Mouse (Mus musculus) neural tube, embryonic 11.5 days (tissue): ENCODE results near the gene Cd72. TPM values are rescaled to one million over a fixed set of nuclear protein-coding genes. Genes with fewer than 3 reads are reported as not detected.
A peak's percentile ranks its signal among the peaks of the same experiment; 100 is the strongest.

ENCODE experiments used
- ATAC-seq: fragments of 200-750 bp; cut with Nextera tagmentation; 2 replicates; pipeline ENCODE4 v1.8.0; 2017; ENCODE audit warnings: moderate number of reproducible peaks, mild to moderate bottlenecking, moderate TSS enrichment, moderate library complexity; ENCODE audit not compliant: insufficient read depth, low FRiP score, low TSS enrichment
- DNase-seq: peaks from one replicate; pipeline ENCODE4 v3.0.0-alpha.2; 2015; ENCODE audit warnings: low spot score
- H3K27ac ChIP-seq: fragments of 300-500 bp; sonication (generic); 2 replicates; pipeline ENCODE4 v1.5.1; 2014; ENCODE audit warnings: low read depth, mild to moderate bottlenecking, low read length
- H3K27me3 ChIP-seq: fragments of 300-500 bp; sonication (generic); 2 replicates; pipeline ENCODE4 v1.6.1; 2014; ENCODE audit warnings: mild to moderate bottlenecking, low read length, mixed read lengths; ENCODE audit not compliant: control insufficient read depth, insufficient read depth
- H3K36me3 ChIP-seq: fragments of 300-500 bp; sonication (generic); 2 replicates; pipeline ENCODE4 v1.6.1; 2014; ENCODE audit warnings: mild to moderate bottlenecking, low read length, moderate library complexity, mixed read lengths; ENCODE audit not compliant: control insufficient read depth, insufficient read depth
- H3K4me1 ChIP-seq: fragments of 300-500 bp; sonication (generic); 2 replicates; pipeline ENCODE4 v1.6.1; 2014; ENCODE audit warnings: low read length, mixed read lengths; ENCODE audit not compliant: control insufficient read depth, insufficient read depth
- H3K4me2 ChIP-seq: fragments of 300-500 bp; sonication (generic); 2 replicates; pipeline ENCODE4 v1.6.1; 2014; ENCODE audit warnings: low read depth, mild to moderate bottlenecking, moderate library complexity
- H3K4me3 ChIP-seq: fragments of 300-500 bp; sonication (generic); 2 replicates; pipeline ENCODE4 v1.5.1; 2014; ENCODE audit warnings: low read depth, low read length
- H3K9ac ChIP-seq: fragments of 300-500 bp; sonication (generic); 2 replicates; pipeline ENCODE4 v1.6.1; 2014; ENCODE audit warnings: mild to moderate bottlenecking, low read length
- H3K9me3 ChIP-seq: fragments of 300-500 bp; sonication (generic); 2 replicates; pipeline ENCODE4 v1.6.1; 2016; ENCODE audit warnings: low read length; ENCODE audit not compliant: control insufficient read depth
- WGBS: fragments of 180-500 bp; shearing (Covaris S2); extraction: QIAGEN DNeasy Blood & Tissue Kit; methylation state at CpG from one replicate; pipeline ENCODE4 v1.1.7; 2014; 5-methylcytosine and 5-hydroxymethylcytosine counted together
- polyA plus RNA-seq: library from polyadenylated mRNA; unstranded; fragments of >200 nt; fragmentation: Nextera tagmentation; extraction: Ambion mirVana; gene quantifications from 2 replicates; pipeline ENCODE4 v1.2.1, GENCODE M21; 2014

The Cd72 gene
- polyA plus RNA-seq, 1 experiment from 2014 or later: 2.8 TPM

- H3K4me2 ChIP-seq: no peak overlapping the region
- H3K4me1 ChIP-seq: no peaks in the 10 kb centered on the region
- H3K27ac ChIP-seq: no peak overlapping the region
- no peaks in the 10 kb centered on the region for H3K36me3 ChIP-seq
- 91% methylated on average over 10 of the region's 10 CpGs for WGBS
- H3K9ac ChIP-seq: no peak overlapping the region
- DNase-seq: no peak
- H3K9me3 ChIP-seq: no peaks in the 10 kb centered on the region
- no peaks in the 10 kb centered on the region for H3K27me3 ChIP-seq
- ATAC-seq: no peak
- no peak overlapping the region for H3K4me3 ChIP-seq
Measured at GRCm38 (mm10) chr4:43470301-43470700, 15.9 kb upstream of the Cd72 start.

GRCm38 (mm10) chr4:43466872-43467271 is 12.4 kb upstream of the Cd72 start:
- Histone ChIP-seq H3K9me3 (no peaks in the 10 kb centered on the region), H3K27ac (no peak overlapping the region), H3K9ac (no peak overlapping the region), H3K36me3 (no peaks in the 10 kb centered on the region), H3K27me3 (no peaks in the 10 kb centered on the region), H3K4me2 (no peak overlapping the region), H3K4me3 (no peak overlapping the region), H3K4me1 (no peaks in the 10 kb centered on the region)
- ATAC-seq (no peak), DNase-seq (no peak)
- 87% methylated on average over 7 of the region's 7 CpGs for WGBS

- H3K4me1 ChIP-seq: no peaks in the 10 kb centered on the region
- 88% methylated on average over 6 of the region's 6 CpGs for WGBS
Measured at GRCm38 (mm10) chr4:43465935-43466334, 11.5 kb upstream of the Cd72 start.

GRCm38 (mm10) chr4:43463102-43463501 is 8.7 kb upstream of the Cd72 start:
- Histone ChIP-seq H3K27ac (no peak overlapping the region), H3K9me3 (no peaks in the 10 kb centered on the region), H3K4me3 (no peak overlapping the region), H3K36me3 (no peaks in the 10 kb centered on the region), H3K9ac (no peak overlapping the region), H3K4me2 (no peak overlapping the region), H3K27me3 (no peaks in the 10 kb centered on the region), H3K4me1 (no peaks in the 10 kb centered on the region)
- ATAC-seq (no peak), DNase-seq (no peak)
- WGBS: 92% methylated on average over 5 of the region's 5 CpGs

More at GRCm38 (mm10) chr4:43465935-43466334, 11.5 kb upstream of the Cd72 start:
- Histone ChIP-seq H3K36me3 (no peaks in the 10 kb centered on the region), H3K27ac (no peak overlapping the region), H3K9ac (no peak overlapping the region), H3K4me3 (no peak overlapping the region), H3K9me3 (no peaks in the 10 kb centered on the region), H3K4me2 (no peak overlapping the region), H3K27me3 (no peaks in the 10 kb centered on the region)
- DNase-seq (no peak), ATAC-seq (no peak)

- Histone ChIP-seq H3K9me3 (no peaks in the 10 kb centered on the region), H3K36me3 (no peaks in the 10 kb centered on the region), H3K27ac (no peak overlapping the region), H3K9ac (no peak overlapping the region), H3K4me3 (no peak overlapping the region), H3K4me2 (no peak overlapping the region), H3K4me1 (peaks cover 7% of the 10 kb centered on the region; the same call in 1 of the 2 replicates), H3K27me3 (peaks cover 13% of the 10 kb centered on the region)
- ATAC-seq (no peak), DNase-seq (no peak)
- WGBS: 20% methylated on average over 8 of the region's 8 CpGs
Measured at GRCm38 (mm10) chr4:43457124-43457523, 2.7 kb upstream of the Cd72 start.

GRCm38 (mm10) chr4:43456470-43456869 is 2.0 kb upstream of the Cd72 start:
- WGBS: 22% methylated on average over 4 of the region's 4 CpGs
- no peak overlapping the region for H3K27ac ChIP-seq
- no peak for ATAC-seq
- no peaks in the 10 kb centered on the region for H3K36me3 ChIP-seq
- H3K4me3 ChIP-seq: no peak overlapping the region
- H3K4me2 ChIP-seq: no peak overlapping the region
- H3K27me3 ChIP-seq: peaks cover 13% of the 10 kb centered on the region
- no peak overlapping the region for H3K9ac ChIP-seq
- H3K9me3 ChIP-seq: no peaks in the 10 kb centered on the region
- H3K4me1 ChIP-seq: peaks cover 7% of the 10 kb centered on the region; the same call in 1 of the 2 replicates
- DNase-seq: no peak

- H3K4me3 ChIP-seq: peak overlapping the region; percentile 18; the same call in 1 of the 2 replicates
- 2% methylated on average over 18 of the region's 18 CpGs for WGBS
- peak overlapping the region; percentile 40 for H3K4me2 ChIP-seq
- H3K9me3 ChIP-seq: no peaks in the 10 kb centered on the region
- H3K9ac ChIP-seq: peak overlapping the region; percentile 44
- H3K27ac ChIP-seq: no peak overlapping the region
- peaks cover 13% of the 10 kb centered on the region for H3K27me3 ChIP-seq
- DNase-seq (peak; percentile 53), ATAC-seq (no peak)
- H3K36me3 ChIP-seq: no peaks in the 10 kb centered on the region
- H3K4me1 ChIP-seq: peaks cover 7% of the 10 kb centered on the region; the same call in 1 of the 2 replicates
Measured at GRCm38 (mm10) chr4:43453413-43453812, 1.0 kb downstream of the Cd72 start.

- Histone ChIP-seq H3K9me3 (no peaks in the 10 kb centered on the region), H3K27ac (no peak overlapping the region), H3K4me3 (no peak overlapping the region), H3K36me3 (peaks cover 5% of the 10 kb centered on the region; the same call in 1 of the 2 replicates), H3K27me3 (peaks cover 13% of the 10 kb centered on the region), H3K4me2 (no peak overlapping the region), H3K4me1 (peaks cover 7% of the 10 kb centered on the region; the same call in 1 of the 2 replicates), H3K9ac (no peak overlapping the region)
- DNase-seq: no peak
- no peak for ATAC-seq
- WGBS: 61% methylated on average over 11 of the region's 11 CpGs
Measured at GRCm38 (mm10) chr4:43452315-43452714, 2.1 kb downstream of the Cd72 start.

GRCm38 (mm10) chr4:43448554-43448953 is 5.9 kb downstream of the Cd72 start:
- WGBS: 94% methylated on average over 3 of the region's 3 CpGs
- no peak overlapping the region for H3K27ac ChIP-seq
- H3K9me3 ChIP-seq: no peaks in the 10 kb centered on the region
- ATAC-seq (no peak), DNase-seq (no peak)
- H3K4me2 ChIP-seq: no peak overlapping the region
- no peak overlapping the region for H3K9ac ChIP-seq
- H3K4me1 ChIP-seq: peaks cover 10% of the 10 kb centered on the region
- peaks cover 4% of the 10 kb centered on the region for H3K27me3 ChIP-seq
- peaks cover 12% of the 10 kb centered on the region for H3K36me3 ChIP-seq
- no peak overlapping the region for H3K4me3 ChIP-seq
